In genomic region chr13:112994191-112994590, GRCm38 (mm10) we compare ENCODE assay signal across 8 mouse cellular contexts. TPM values are rescaled to one million over a fixed set of nuclear protein-coding genes. Genes with fewer than 3 reads are reported as not detected.
DNase-seq lines count a peak whose midpoint lies in the region; ATAC-seq and TF ChIP-seq lines count a peak whose summit lies in the region.

No protein-coding gene starts in this region.

- ATAC-seq in common myeloid progenitor, adult 5-6 weeks (replicated peaks; ENCODE audit: low read depth, poor library complexity, severe bottlenecking): peak; percentile 58
- ATAC-seq in heart, postnatal 0 days (ENCODE audit: insufficient read depth, low read depth): peak; percentile 40; the same call in 1 of the 2 replicates
- ATAC-seq in lung, embryonic 14.5 days (ENCODE audit: insufficient read depth): peak; percentile 26; the same call in 1 of the 2 replicates
- peak; percentile 39; the same call in 1 of the 2 replicates for ATAC-seq in neural tube, embryonic 14.5 days (ENCODE audit: low read depth)

- peak; percentile 68 for TF ChIP-seq CTCF in heart, postnatal 0 days (IDR thresholded peaks at IDR 0.05; ENCODE audit: low read depth)
- TF ChIP-seq CTCF in lung, embryonic 14.5 days (IDR thresholded peaks at IDR 0.05; ENCODE audit: low read depth): peak; percentile 83

- H3K9me3 ChIP-seq in heart, postnatal 0 days (replicated peaks; ENCODE audit: control insufficient read depth, low read length): no peaks in the 10 kb centered on the region
- H3K9me3 ChIP-seq in lung, embryonic 14.5 days (ENCODE audit: low read depth, low read length): no peaks in the 10 kb centered on the region
- no peaks in the 10 kb centered on the region for H3K9me3 ChIP-seq in neural tube, embryonic 14.5 days (ENCODE audit: control insufficient read depth, low read length)

- H3K4me3 ChIP-seq in heart, postnatal 0 days (ENCODE audit: low read depth, low read length): peak overlapping the region; percentile 46
- peak overlapping the region; percentile 41 for H3K4me3 ChIP-seq in lung, embryonic 14.5 days (ENCODE audit: low read depth, low read length)
- H3K4me3 ChIP-seq in neural tube, embryonic 14.5 days (ENCODE audit: low read depth, low read length): peak overlapping the region; percentile 38

- H3K27me3 ChIP-seq in heart, postnatal 0 days (ENCODE audit: control insufficient read depth, insufficient read depth, low read length): peaks cover 93% of the 10 kb centered on the region
- H3K27me3 ChIP-seq in lung, embryonic 14.5 days (ENCODE audit: insufficient read depth, low read length): peaks cover 94% of the 10 kb centered on the region
- H3K27me3 ChIP-seq in neural tube, embryonic 14.5 days (ENCODE audit: control insufficient read depth, insufficient read depth, low read length): peaks cover 76% of the 10 kb centered on the region

- no peaks in the 10 kb centered on the region for H3K36me3 ChIP-seq in heart, postnatal 0 days (replicated peaks; ENCODE audit: control insufficient read depth, insufficient read depth, low read length)
- no peaks in the 10 kb centered on the region for H3K36me3 ChIP-seq in lung, embryonic 14.5 days (ENCODE audit: insufficient read depth)
- H3K36me3 ChIP-seq in neural tube, embryonic 14.5 days (ENCODE audit: control insufficient read depth, insufficient read depth, low read length): no peaks in the 10 kb centered on the region

- DNase-seq in A20 (ENCODE audit: low read depth, low spot score) (peak; percentile 80), R1 (ENCODE audit: low read depth, low spot score) (peak; percentile 87)
- DNase-seq in heart, postnatal 0 days (ENCODE audit: low spot score): no peak
- DNase-seq in kidney, postnatal 25 days: peak; percentile 72 to 74
- peak; percentile 77 for DNase-seq in lung, embryonic 14.5 days
- DNase-seq in thymus, postnatal 10 days (ENCODE audit: low spot score in 2 of 2): peak; percentile 30 to 62

- 0% methylated on average over 25 of the region's 25 CpGs for WGBS in heart, postnatal 0 days
- 1% methylated on average over 25 of the region's 25 CpGs for WGBS in lung, embryonic 14.5 days
- under 1% methylated on average over 25 of the region's 25 CpGs for WGBS in neural tube, embryonic 14.5 days

- H3K4me1 ChIP-seq in heart, postnatal 0 days (ENCODE audit: control insufficient read depth, insufficient read depth): peaks cover 13% of the 10 kb centered on the region
- no peaks in the 10 kb centered on the region; the same call in 1 of the 2 replicates for H3K4me1 ChIP-seq in lung, embryonic 14.5 days (ENCODE audit: insufficient read depth)
- peaks cover 13% of the 10 kb centered on the region for H3K4me1 ChIP-seq in neural tube, embryonic 14.5 days (ENCODE audit: control insufficient read depth, insufficient read depth, low read length)

- no peak overlapping the region for H3K27ac ChIP-seq in heart, postnatal 0 days (ENCODE audit: low read depth)
- H3K27ac ChIP-seq in lung, embryonic 14.5 days (ENCODE audit: low read depth): no peak overlapping the region
- H3K27ac ChIP-seq in neural tube, embryonic 14.5 days (ENCODE audit: low read depth, low read length): no peak overlapping the region

- H3K9ac ChIP-seq in heart, postnatal 0 days (replicated peaks; ENCODE audit: low read depth, low read length): no peak overlapping the region
- H3K9ac ChIP-seq in lung, embryonic 14.5 days: no peak overlapping the region
- peak overlapping the region; percentile 41; the same call in 1 of the 2 replicates for H3K9ac ChIP-seq in neural tube, embryonic 14.5 days (replicated peaks; ENCODE audit: low read depth, low read length)

- no peak for TF ChIP-seq EP300 in heart, postnatal 0 days (IDR thresholded peaks at IDR 0.05; ENCODE audit: low read depth)

- peak overlapping the region; percentile 67 for H3K4me2 ChIP-seq in heart, postnatal 0 days (ENCODE audit: low read depth, low read length)
- H3K4me2 ChIP-seq in lung, embryonic 14.5 days: peak overlapping the region; percentile 73
- peak overlapping the region; percentile 70 for H3K4me2 ChIP-seq in neural tube, embryonic 14.5 days (ENCODE audit: low read depth, low read length)

RNA-seq across cellular contexts. Expression of gene Mcidas, which starts 0.5 kb away (rescaled TPM):
- not detected in 2 replicates for total RNA-seq in common myeloid progenitor, adult 5-6 weeks (2017)
- not detected in 2 replicates for total RNA-seq in heart, postnatal 0 days (2014; rRNA removed; ENCODE audit: low replicate concordance)
- 0.08 TPM in 1 of 2 replicates, not detected in the other for polyA plus RNA-seq in heart, postnatal 0 days (2015; fragmentation: Nextera tagmentation; extraction: Ambion mirVana)
- polyA plus RNA-seq in lung, embryonic 14.5 days (2014; fragmentation: Nextera tagmentation; extraction: Ambion mirVana): 1.1 and 2.2 TPM in 2 replicates
- 0.11 TPM in 1 of 2 replicates, not detected in the other for polyA plus RNA-seq in neural tube, embryonic 14.5 days (2014; fragmentation: Nextera tagmentation; extraction: Ambion mirVana)

RNA-seq across cellular contexts. Expression of gene Ccno, which starts 6.6 kb away (rescaled TPM):
- total RNA-seq in common myeloid progenitor, adult 5-6 weeks (2017): not detected in 2 replicates
- 0.23 TPM in 1 of 2 replicates, not detected in the other for total RNA-seq in heart, postnatal 0 days (2014; rRNA removed; ENCODE audit: low replicate concordance)
- polyA plus RNA-seq in heart, postnatal 0 days (2015; fragmentation: Nextera tagmentation; extraction: Ambion mirVana): 0.14 and 0.29 TPM in 2 replicates
- 5.2 and 5.8 TPM in 2 replicates for polyA plus RNA-seq in lung, embryonic 14.5 days (2014; fragmentation: Nextera tagmentation; extraction: Ambion mirVana)
- 0.21 TPM in 1 of 2 replicates, not detected in the other for polyA plus RNA-seq in neural tube, embryonic 14.5 days (2014; fragmentation: Nextera tagmentation; extraction: Ambion mirVana)

RNA-seq across cellular contexts. Expression of gene Cdc20b, which starts 40.7 kb away (rescaled TPM):
- total RNA-seq in common myeloid progenitor, adult 5-6 weeks (2017): not detected in 2 replicates
- not detected in 2 replicates for total RNA-seq in heart, postnatal 0 days (2014; rRNA removed; ENCODE audit: low replicate concordance)
- not detected in 2 replicates for polyA plus RNA-seq in heart, postnatal 0 days (2015; fragmentation: Nextera tagmentation; extraction: Ambion mirVana)
- polyA plus RNA-seq in lung, embryonic 14.5 days (2014; fragmentation: Nextera tagmentation; extraction: Ambion mirVana): 0.28 TPM in 1 of 2 replicates, not detected in the other
- polyA plus RNA-seq in neural tube, embryonic 14.5 days (2014; fragmentation: Nextera tagmentation; extraction: Ambion mirVana): 0.12 TPM in 1 of 2 replicates, not detected in the other

RNA-seq across cellular contexts. Expression of gene Gpx8, which starts 52.0 kb away (rescaled TPM):
- total RNA-seq in common myeloid progenitor, adult 5-6 weeks (2017): 2.1 TPM in 1 of 2 replicates, not detected in the other
- 26.8 and 32.3 TPM in 2 replicates for total RNA-seq in heart, postnatal 0 days (2014; rRNA removed; ENCODE audit: low replicate concordance)
- 100 and 109 TPM in 2 replicates for polyA plus RNA-seq in heart, postnatal 0 days (2015; fragmentation: Nextera tagmentation; extraction: Ambion mirVana)
- polyA plus RNA-seq in lung, embryonic 14.5 days (2014; fragmentation: Nextera tagmentation; extraction: Ambion mirVana): 159 and 170 TPM in 2 replicates
- polyA plus RNA-seq in neural tube, embryonic 14.5 days (2014; fragmentation: Nextera tagmentation; extraction: Ambion mirVana): 34.1 and 75.7 TPM in 2 replicates
